Mouse (Mus musculus) embryonic fibroblast, embryonic 13.5 days (primary cell): ENCODE results near the gene Uqcc1. TPM values are rescaled to one million over a fixed set of nuclear protein-coding genes. Genes with fewer than 3 reads are reported as not detected.

Experiments
- H3K27ac ChIP-seq: 2 replicates; pipeline ENCODE4 v1.5.1; 2012; ENCODE audit warnings: low read length, control low read depth, inconsistent platforms; ENCODE audit not compliant: insufficient read depth
- H3K4me1 ChIP-seq: 2 replicates; pipeline ENCODE4 v1.6.1; 2011; ENCODE audit warnings: low read length; ENCODE audit not compliant: control insufficient read depth, insufficient read depth
- H3K4me3 ChIP-seq: 2 replicates; pipeline ENCODE4 v1.5.1; 2011; ENCODE audit warnings: mild to moderate bottlenecking, control low read depth, low read length; ENCODE audit not compliant: insufficient read depth
- CTCF ChIP-seq: IDR thresholded peaks from 2 replicates; pipeline ENCODE4 v1.5.1; 2011; ENCODE audit warnings: mild to moderate bottlenecking, control low read depth, low read length, moderate library complexity, borderline replicate concordance; ENCODE audit not compliant: insufficient read depth
- POLR2A ChIP-seq: IDR thresholded peaks from 2 replicates; pipeline ENCODE4 v1.6.1; 2011; ENCODE audit warnings: low read depth, mild to moderate bottlenecking, control low read depth, low read length, moderate library complexity
- polyA plus RNA-seq: library from polyadenylated mRNA; stranded (reverse); fragments of >200 nt; gene quantifications from 2 replicates; pipeline ENCODE4 v1.2.4, GENCODE M21; 2011; ENCODE audit warnings: low read depth; ENCODE audit not compliant: missing spikeins, insufficient read length

The Uqcc1 gene
- polyA plus RNA-seq, 1 experiment = 39.5 TPM

- Histone ChIP-seq H3K27ac (no peak overlapping the region), H3K4me3 (no peak overlapping the region), H3K4me1 (no peaks in the 10 kb centered on the region)
- TF ChIP-seq POLR2A = no peak
- TF ChIP-seq CTCF = no peak
Measured at GRCm38 (mm10) chr2:155804053-155804452, 126.1 kb downstream of the Uqcc1 start.

DNA sequence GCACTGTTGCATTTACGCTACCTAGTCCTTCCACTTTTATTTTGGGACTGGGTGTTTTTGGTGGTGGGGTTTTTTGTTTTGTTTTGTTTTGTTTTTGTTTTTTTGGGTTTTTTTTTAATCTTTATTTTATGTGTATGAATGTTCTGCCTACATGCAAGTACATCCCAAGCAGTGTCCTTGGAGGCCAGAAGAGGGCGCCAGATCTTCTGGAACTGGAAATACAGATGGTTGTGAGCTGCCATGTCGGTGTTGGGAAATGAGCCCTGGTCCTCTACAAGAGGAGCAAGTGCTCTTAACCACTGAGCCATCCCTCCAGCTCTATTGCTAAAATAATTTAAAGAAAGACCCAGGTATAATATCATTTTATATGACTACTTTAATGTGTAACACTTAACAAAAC lies 127.3 kb downstream of the Uqcc1 start:
- H3K27ac ChIP-seq = no peak overlapping the region
- H3K4me1 ChIP-seq = no peaks in the 10 kb centered on the region
- H3K4me3 ChIP-seq = no peak overlapping the region
- TF ChIP-seq POLR2A (no peak), CTCF (0 out of 2 replicates have a peak, but pooled peaks have one; percentile 11)

- no peak for TF ChIP-seq CTCF
- no peak for TF ChIP-seq POLR2A
- Histone ChIP-seq H3K4me1 (no peaks in the 10 kb centered on the region), H3K27ac (no peak overlapping the region), H3K4me3 (no peak overlapping the region)
Measured at GRCm38 (mm10) chr2:155798613-155799012, 131.5 kb downstream of the Uqcc1 start.

Other genes starting within 250 kb of the Uqcc1 start
- 105 and 109 TPM in 2 replicates for gene Trpc4ap, start 237.9 kb downstream of the Uqcc1 start, polyA plus RNA-seq
- gene Edem2, start 200.8 kb downstream of the Uqcc1 start, polyA plus RNA-seq = 13.8 and 16.4 TPM in 2 replicates
- not detected in 2 replicates for gene Gm17581, start 194.4 kb downstream of the Uqcc1 start, polyA plus RNA-seq
- 11.6 and 28.2 TPM in 2 replicates for gene Procr, start 179.2 kb downstream of the Uqcc1 start, polyA plus RNA-seq
- gene Mmp24, start 155.0 kb downstream of the Uqcc1 start, polyA plus RNA-seq = 0.16 TPM in 1 of 2 replicates, not detected in the other
- gene BC029722, start 110.9 kb downstream of the Uqcc1 start, polyA plus RNA-seq = 35.2 and 46.7 TPM in 2 replicates
- gene Eif6, start 103.4 kb downstream of the Uqcc1 start, polyA plus RNA-seq = 131 and 133 TPM in 2 replicates
- not detected in 2 replicates for gene Fam83c, start 95.5 kb downstream of the Uqcc1 start, polyA plus RNA-seq
- not detected in 2 replicates for gene Gm15557, start 10.4 kb upstream of the Uqcc1 start, polyA plus RNA-seq
- gene Gdf5, start 15.1 kb upstream of the Uqcc1 start, polyA plus RNA-seq = 0.92 and 1.3 TPM in 2 replicates
- 19.3 and 28.4 TPM in 2 replicates for gene Cep250, start 26.1 kb upstream of the Uqcc1 start, polyA plus RNA-seq
- gene 6430550D23Rik, start 77.7 kb upstream of the Uqcc1 start, polyA plus RNA-seq = 1.3 and 2.0 TPM in 2 replicates
- gene Ergic3, start 77.7 kb upstream of the Uqcc1 start, polyA plus RNA-seq = 144 and 161 TPM in 2 replicates
- not detected in 2 replicates for gene Fer1l4, start 122.6 kb upstream of the Uqcc1 start, polyA plus RNA-seq
- gene Spag4, start 134.9 kb upstream of the Uqcc1 start, polyA plus RNA-seq = 1.5 and 3.9 TPM in 2 replicates
- gene Cpne1, start 181.7 kb upstream of the Uqcc1 start, polyA plus RNA-seq = 59.3 and 67.9 TPM in 2 replicates
- gene Rbm12, start 181.7 kb upstream of the Uqcc1 start, polyA plus RNA-seq = 24.8 and 27.4 TPM in 2 replicates
- gene Gm28036, start 196.8 kb upstream of the Uqcc1 start, polyA plus RNA-seq = 29.0 and 29.7 TPM in 2 replicates
- gene Romo1, start 213.7 kb upstream of the Uqcc1 start, polyA plus RNA-seq = 185 TPM in 2 replicates
- gene Nfs1, start 213.9 kb upstream of the Uqcc1 start, polyA plus RNA-seq = 30.2 and 37.7 TPM in 2 replicates
- gene Rbm39, start 249.9 kb upstream of the Uqcc1 start, polyA plus RNA-seq = 391 and 520 TPM in 2 replicates